Mouse (Mus musculus): ENCODE results near the gene Zfp36. TPM values are rescaled to one million over a fixed set of nuclear protein-coding genes. Genes with fewer than 3 reads are reported as not detected.

Gene Zfp36
- polyA plus RNA-seq, 2 experiments: 12.3 to 16.0 TPM

DNA sequence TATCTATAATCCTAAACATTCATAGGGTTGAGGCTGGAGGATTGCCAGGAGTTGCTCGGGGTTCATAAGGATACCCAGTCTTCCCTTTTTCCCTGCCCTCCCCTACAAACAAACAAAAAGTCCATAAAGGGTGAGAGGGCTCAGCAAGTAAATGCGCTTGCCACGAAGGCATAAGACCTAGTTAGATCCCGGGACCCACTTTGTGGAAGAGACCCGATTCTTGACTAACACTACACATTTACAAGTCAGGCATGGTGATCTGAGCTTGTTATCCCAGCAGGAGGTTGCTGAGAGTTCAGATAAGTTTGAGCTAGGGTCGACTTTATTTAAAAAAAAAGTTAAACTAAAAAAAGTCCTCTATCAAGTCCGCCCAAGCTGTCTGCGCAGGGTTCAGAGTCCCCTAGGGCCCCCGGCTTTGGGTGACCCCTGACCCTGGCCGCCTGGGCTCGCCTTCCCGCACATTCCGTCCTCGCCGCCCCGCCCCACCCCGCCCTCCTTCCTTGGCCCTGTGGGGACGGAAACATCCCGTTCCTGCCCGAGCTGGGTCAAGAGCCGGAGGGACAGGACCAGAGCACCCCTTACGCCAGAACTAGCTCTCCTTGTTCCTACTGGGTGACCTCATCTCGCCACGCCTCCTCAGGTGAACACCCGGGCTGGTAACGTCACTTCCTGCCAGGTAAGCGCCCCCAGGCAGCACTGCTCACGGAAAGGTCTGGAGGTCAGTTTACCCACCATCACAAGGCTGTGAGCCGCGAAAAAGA lies 3.9 kb downstream of the Zfp36 start:
- H3K9me3 ChIP-seq (ENCODE audit: control insufficient read depth, low read length): no peaks in the 10 kb centered on the region
- no peak for ATAC-seq (ENCODE audit: low FRiP score, low read depth)
- 4% methylated on average over 29 of the region's 30 CpGs for WGBS
- DNase-seq (ENCODE audit: low spot score): no peak
- peak overlapping the region; percentile 60 for H3K9ac ChIP-seq (ENCODE audit: low read depth, low read length, severe bottlenecking)
- H3K27me3 ChIP-seq (ENCODE audit: control insufficient read depth, insufficient read depth, low read length): no peaks in the 10 kb centered on the region
- peak overlapping the region; percentile 40 for H3K4me3 ChIP-seq (replicated peaks; ENCODE audit: low read length)
- no peak for TF ChIP-seq POLR2A (IDR thresholded peaks at IDR 0.05; ENCODE audit: borderline replicate concordance, extremely low read depth, insufficient read depth, insufficient read length)
- H3K4me1 ChIP-seq (ENCODE audit: control insufficient read depth, insufficient read depth, low read length): peaks cover 49% of the 10 kb centered on the region
- peak overlapping the region; percentile 94 for H3K4me2 ChIP-seq (replicated peaks; ENCODE audit: low read depth, low read length, severe bottlenecking)
- peak overlapping the region; percentile 95 for H3K27ac ChIP-seq (replicated peaks; ENCODE audit: low read depth, low read length)
- H3K36me3 ChIP-seq (ENCODE audit: control insufficient read depth, insufficient read depth, low read length): peaks cover 11% of the 10 kb centered on the region

DNA sequence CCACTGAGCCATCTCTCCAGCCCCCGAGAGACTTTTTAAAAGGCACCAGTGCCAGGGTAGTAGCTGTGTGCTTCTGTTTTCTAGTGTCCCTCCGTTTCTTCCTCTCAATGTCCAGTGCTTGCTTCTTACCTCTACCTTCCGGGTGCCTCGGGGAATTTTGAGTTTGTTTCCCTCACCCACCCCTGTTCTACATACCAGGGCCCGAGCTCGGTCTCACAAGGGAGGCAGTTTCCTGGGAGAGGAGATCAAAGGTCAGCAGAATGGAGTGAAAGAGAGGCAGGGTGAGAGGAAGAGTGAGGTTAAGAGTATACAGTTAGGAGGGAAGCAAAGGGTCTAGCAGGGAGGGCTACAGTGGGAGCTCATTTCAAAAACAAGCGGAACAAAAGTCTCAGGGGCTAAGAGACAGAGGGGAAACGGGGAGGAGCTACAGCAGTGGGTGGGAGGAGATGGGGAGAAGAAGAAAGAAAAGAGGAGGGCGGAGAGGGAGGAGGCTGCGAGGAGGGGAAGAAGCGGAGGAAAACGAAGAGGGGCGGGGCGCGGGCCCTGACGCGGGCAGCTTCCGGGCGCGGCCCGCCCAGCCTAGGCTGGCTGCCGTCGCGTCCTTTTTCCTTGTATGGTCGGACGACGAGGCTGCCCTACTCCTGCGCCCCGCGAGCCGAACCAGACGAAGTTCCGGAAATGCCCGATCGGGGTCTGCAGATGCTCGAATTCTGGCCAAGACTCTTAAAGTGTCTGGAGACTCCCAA lies 4.7 kb downstream of the Zfp36 start:
- DNase-seq (ENCODE audit: low spot score): peak; percentile 96
- Histone ChIP-seq H3K4me3 (replicated peaks; ENCODE audit: low read length) (peak overlapping the region; percentile 40), H3K27ac (replicated peaks; ENCODE audit: low read depth, low read length) (peak overlapping the region; percentile 95), H3K36me3 (ENCODE audit: control insufficient read depth, insufficient read depth, low read length) (peaks cover 13% of the 10 kb centered on the region), H3K9ac (ENCODE audit: low read depth, low read length, severe bottlenecking) (peak overlapping the region; percentile 63), H3K4me1 (ENCODE audit: control insufficient read depth, insufficient read depth, low read length) (peaks cover 47% of the 10 kb centered on the region), H3K27me3 (ENCODE audit: control insufficient read depth, insufficient read depth, low read length) (no peaks in the 10 kb centered on the region), H3K9me3 (ENCODE audit: control insufficient read depth, low read length) (no peaks in the 10 kb centered on the region), H3K4me2 (replicated peaks; ENCODE audit: low read depth, low read length, severe bottlenecking) (peak overlapping the region; percentile 94)
- WGBS: 1% methylated on average over 32 of the region's 36 CpGs
- peak; percentile 58 for ATAC-seq (ENCODE audit: low FRiP score, low read depth)
- TF ChIP-seq POLR2A (IDR thresholded peaks at IDR 0.05; ENCODE audit: borderline replicate concordance, extremely low read depth, insufficient read depth, insufficient read length): peak; percentile 73; the same call in 1 of the 2 replicates

GRCm38 (mm10) chr7:28374647-28375046 lies 5.4 kb downstream of the Zfp36 start:
- H3K9ac ChIP-seq (ENCODE audit: low read depth, low read length, severe bottlenecking): no peak overlapping the region
- ATAC-seq (ENCODE audit: low FRiP score, low read depth) (no peak), DNase-seq (ENCODE audit: low spot score) (no peak)
- peak overlapping the region; percentile 40 for H3K4me3 ChIP-seq (replicated peaks; ENCODE audit: low read length)
- 73% methylated on average over 10 of the region's 10 CpGs for WGBS
- TF ChIP-seq POLR2A (IDR thresholded peaks at IDR 0.05; ENCODE audit: borderline replicate concordance, extremely low read depth, insufficient read depth, insufficient read length): no peak
- H3K27me3 ChIP-seq (ENCODE audit: control insufficient read depth, insufficient read depth, low read length): no peaks in the 10 kb centered on the region
- H3K27ac ChIP-seq (replicated peaks; ENCODE audit: low read depth, low read length): no peak overlapping the region
- peaks cover 20% of the 10 kb centered on the region for H3K36me3 ChIP-seq (ENCODE audit: control insufficient read depth, insufficient read depth, low read length)
- peak overlapping the region; percentile 94 for H3K4me2 ChIP-seq (replicated peaks; ENCODE audit: low read depth, low read length, severe bottlenecking)
- no peaks in the 10 kb centered on the region for H3K9me3 ChIP-seq (ENCODE audit: control insufficient read depth, low read length)
- H3K4me1 ChIP-seq (ENCODE audit: control insufficient read depth, insufficient read depth, low read length): peaks cover 49% of the 10 kb centered on the region

GRCm38 (mm10) chr7:28373891-28374495 lies 6.1 kb downstream of the Zfp36 start:
- Histone ChIP-seq H3K27ac (replicated peaks; ENCODE audit: low read depth, low read length) (peak overlapping the region; percentile 22), H3K4me1 (ENCODE audit: control insufficient read depth, insufficient read depth, low read length) (peaks cover 46% of the 10 kb centered on the region), H3K27me3 (ENCODE audit: control insufficient read depth, insufficient read depth, low read length) (no peaks in the 10 kb centered on the region), H3K9ac (ENCODE audit: low read depth, low read length, severe bottlenecking) (no peak overlapping the region), H3K4me2 (replicated peaks; ENCODE audit: low read depth, low read length, severe bottlenecking) (no peak overlapping the region), H3K36me3 (ENCODE audit: control insufficient read depth, insufficient read depth, low read length) (peaks cover 27% of the 10 kb centered on the region), H3K9me3 (ENCODE audit: control insufficient read depth, low read length) (no peaks in the 10 kb centered on the region), H3K4me3 (replicated peaks; ENCODE audit: low read length) (no peak overlapping the region)
- 65% methylated on average over 7 of the region's 7 CpGs for WGBS
- DNase-seq (ENCODE audit: low spot score) (no peak), ATAC-seq (ENCODE audit: low FRiP score, low read depth) (no peak)
- no peak for TF ChIP-seq POLR2A (IDR thresholded peaks at IDR 0.05; ENCODE audit: borderline replicate concordance, extremely low read depth, insufficient read depth, insufficient read length)

DNA sequence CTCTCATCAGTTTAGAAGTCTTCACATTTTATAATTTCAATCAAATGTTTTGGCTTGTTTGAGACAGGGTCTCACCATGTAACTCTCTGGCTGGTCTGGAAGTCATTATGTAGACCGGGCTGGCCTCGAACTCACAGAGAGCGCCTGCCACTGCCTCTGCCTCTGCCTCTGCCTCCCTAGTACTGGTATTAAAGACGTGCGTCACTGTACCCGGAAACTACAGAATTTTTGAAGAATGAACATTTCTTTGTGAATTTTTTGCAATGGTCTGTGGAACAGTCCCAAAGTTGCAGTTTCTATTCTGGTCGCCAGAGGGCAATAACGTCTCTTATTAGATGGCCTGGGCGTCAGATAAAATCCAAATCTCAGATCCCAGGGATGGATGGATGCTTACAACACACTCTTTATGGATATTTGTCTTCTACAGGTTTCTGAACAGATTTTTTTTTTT lies 6.9 kb downstream of the Zfp36 start:
- Histone ChIP-seq H3K27ac (replicated peaks; ENCODE audit: low read depth, low read length) (peak overlapping the region; percentile 87), H3K4me2 (replicated peaks; ENCODE audit: low read depth, low read length, severe bottlenecking) (peak overlapping the region; percentile 47), H3K9me3 (ENCODE audit: control insufficient read depth, low read length) (no peaks in the 10 kb centered on the region), H3K36me3 (ENCODE audit: control insufficient read depth, insufficient read depth, low read length) (peaks cover 35% of the 10 kb centered on the region), H3K4me3 (replicated peaks; ENCODE audit: low read length) (peak overlapping the region; percentile 82), H3K27me3 (ENCODE audit: control insufficient read depth, insufficient read depth, low read length) (no peaks in the 10 kb centered on the region), H3K4me1 (ENCODE audit: control insufficient read depth, insufficient read depth, low read length) (peaks cover 41% of the 10 kb centered on the region), H3K9ac (ENCODE audit: low read depth, low read length, severe bottlenecking) (no peak overlapping the region)
- peak; percentile 95 for DNase-seq (ENCODE audit: low spot score)
- peak; percentile 11 for ATAC-seq (ENCODE audit: low FRiP score, low read depth)
- TF ChIP-seq POLR2A (IDR thresholded peaks at IDR 0.05; ENCODE audit: borderline replicate concordance, extremely low read depth, insufficient read depth, insufficient read length): no peak
- under 1% methylated on average over 9 of the region's 9 CpGs for WGBS

All from limb, embryonic 14.5 days (tissue).